Mouse (Mus musculus) liver, embryonic 14.5 days (tissue): ENCODE results near the gene Glis2.

Experiments used
- CTCF ChIP-seq: IDR thresholded peaks from 2 replicates; pipeline ENCODE4 v1.5.1; 2016; ENCODE audit warnings: antibody characterized with exemption, low read depth, control low read depth
- EP300 ChIP-seq: IDR thresholded peaks from 2 replicates; pipeline ENCODE4 v1.6.1; 2016; ENCODE audit warnings: antibody characterized with exemption, low read depth

DNA sequence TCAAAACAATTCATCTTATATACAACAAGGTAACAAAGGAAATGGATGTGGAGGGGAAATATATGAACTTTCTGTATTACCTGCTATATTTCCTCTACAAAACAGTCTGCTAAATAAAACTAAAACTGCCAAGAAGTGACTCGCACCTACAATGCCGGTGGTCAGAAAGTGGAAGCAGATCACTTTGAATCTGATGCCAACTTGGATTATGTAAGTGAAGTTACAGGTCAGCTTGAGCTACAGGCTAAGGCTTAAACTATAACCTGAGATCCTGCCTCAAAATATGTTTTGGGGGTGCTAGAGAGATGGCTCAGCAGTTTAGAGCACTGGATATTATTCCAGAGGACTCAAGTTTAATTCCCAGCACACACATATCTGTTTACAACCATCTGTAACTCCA, 71.2 kb downstream of the Glis2 start:
- no peak for TF ChIP-seq CTCF
- TF ChIP-seq EP300 = no peak
